Mouse (Mus musculus): ENCODE results near the gene Zfp54.
A peak's percentile ranks its signal among the peaks of the same experiment; 100 is the strongest.
"Not testable (repeated sequence)": the region's sequence is repeated elsewhere in the genome, so short reads cannot be mapped to it uniquely, and the experiment has no call there.

Zfp54 gene

GRCm38 (mm10) chr17:21422664-21423599 is at the start of gene Zfp54:
Gene Zfp54, plus strand, starts transcription at chr17:21423227.
- DNase-seq (ENCODE audit: low spot score in 2 of 2), result peak; percentile 65 to 73

- DNase-seq (ENCODE audit: low spot score in 2 of 2), result no peak
These were observed 47.7 kb upstream of the Zfp54 start for GRCm38 (mm10) chr17:21375311-21375710.

- peak; percentile 61 to 71 for DNase-seq (ENCODE audit: low spot score in 2 of 2)
These were observed 39.5 kb upstream of the Zfp54 start, which contains the start of gene Zfp677 for GRCm38 (mm10) chr17:21383391-21384056. Gene Zfp677, plus strand, starts transcription at chr17:21383748.

- DNase-seq (ENCODE audit: low spot score in 2 of 2), result no peak
These were observed 39.0 kb upstream of the Zfp54 start for GRCm38 (mm10) chr17:21384057-21384411.

GRCm38 (mm10) chr17:21438806-21439400 is 15.9 kb downstream of the Zfp54 start:
- DNase-seq (ENCODE audit: low spot score in 2 of 2), result not testable (repeated sequence)

GRCm38 (mm10) chr17:21449669-21450068 is 26.6 kb downstream of the Zfp54 start:
- DNase-seq (ENCODE audit: low spot score in 2 of 2), result peak; percentile 40 to 70

GRCm38 (mm10) chr17:21450138-21450704 is 27.2 kb downstream of the Zfp54 start, which contains the start of gene Zfp51:
Gene Zfp51, plus strand, starts transcription at chr17:21450374.
- DNase-seq (ENCODE audit: low spot score in 2 of 2), result peak; percentile 92

- DNase-seq (ENCODE audit: low spot score in 2 of 2), result no peak
These were observed 40.5 kb downstream of the Zfp54 start for GRCm38 (mm10) chr17:21463550-21463949.

GRCm38 (mm10) chr17:21472032-21472652 is 49.1 kb downstream of the Zfp54 start:
- DNase-seq (ENCODE audit: low spot score in 2 of 2), result no peak

- DNase-seq (ENCODE audit: low spot score in 2 of 2), result no peak
These were observed 49.8 kb downstream of the Zfp54 start for GRCm38 (mm10) chr17:21472653-21473307.

- DNase-seq (ENCODE audit: low spot score in 2 of 2), result no peak
These were observed 50.5 kb downstream of the Zfp54 start for GRCm38 (mm10) chr17:21473362-21474190.

GRCm38 (mm10) chr17:21474729-21475128 is 51.7 kb downstream of the Zfp54 start:
- DNase-seq (ENCODE audit: low spot score in 2 of 2), result not testable (repeated sequence)

- not testable (repeated sequence) for DNase-seq (ENCODE audit: low spot score in 2 of 2)
These were observed 52.3 kb downstream of the Zfp54 start for GRCm38 (mm10) chr17:21475290-21475689.

GRCm38 (mm10) chr17:21476351-21476750 is 53.3 kb downstream of the Zfp54 start:
- not testable (repeated sequence) for DNase-seq (ENCODE audit: low spot score in 2 of 2)

GRCm38 (mm10) chr17:21478103-21478777 is 55.2 kb downstream of the Zfp54 start:
- DNase-seq (ENCODE audit: low spot score in 2 of 2), result not testable (repeated sequence)

Data from urinary bladder, postnatal 4 days (tissue).